Mouse (Mus musculus): ENCODE data around the gene Kmt2e.

GRCm38 (mm10) chr5:23400156-23400555, 34.1 kb upstream of the Kmt2e start:
- TF ChIP-seq CTCF (IDR thresholded peaks at IDR 0.05; ENCODE audit: insufficient read depth, low read depth, low read length), result no peak
- no peak for TF ChIP-seq POLR2A (IDR thresholded peaks at IDR 0.05; ENCODE audit: insufficient read depth, low read depth, low read length)

Data from olfactory bulb, adult 2 months (tissue).